Mouse (Mus musculus) kidney, adult 2 months (tissue): Measurements from ENCODE around the gene Krtap10-10.
"Not testable (repeated sequence)": the region's sequence is repeated elsewhere in the genome, so short reads cannot be mapped to it uniquely, and the experiment has no call there.

ENCODE experiments used
- CTCF ChIP-seq: fragments of 200-500 bp; conservative IDR thresholded peaks from 2 replicates; pipeline ENCODE4 v1.5.1; 2011; ENCODE audit warnings: low read depth, mild to moderate bottlenecking, control low read depth, low read length, moderate library complexity, mixed read lengths; ENCODE audit not compliant: insufficient read depth, insufficient read length
- POLR2A ChIP-seq: fragments of 200-500 bp; IDR thresholded peaks from one replicate; pipeline ENCODE4 v1.6.1; 2011; ENCODE audit warnings: low read depth, low read length, control low read depth

GRCm38 (mm10) chr10:77798164-77798920, 37.4 kb upstream of the Krtap10-10 start:
- not testable (repeated sequence) for TF ChIP-seq CTCF, POLR2A
